Mouse (Mus musculus): ENCODE results near the gene Nubp2. TPM values are rescaled to one million over a fixed set of nuclear protein-coding genes. Genes with fewer than 3 reads are reported as not detected.

The Nubp2 gene
- total and polyA plus RNA-seq, 3 experiments: 17.8 to 22.7 (median 18.2) TPM

DNA sequence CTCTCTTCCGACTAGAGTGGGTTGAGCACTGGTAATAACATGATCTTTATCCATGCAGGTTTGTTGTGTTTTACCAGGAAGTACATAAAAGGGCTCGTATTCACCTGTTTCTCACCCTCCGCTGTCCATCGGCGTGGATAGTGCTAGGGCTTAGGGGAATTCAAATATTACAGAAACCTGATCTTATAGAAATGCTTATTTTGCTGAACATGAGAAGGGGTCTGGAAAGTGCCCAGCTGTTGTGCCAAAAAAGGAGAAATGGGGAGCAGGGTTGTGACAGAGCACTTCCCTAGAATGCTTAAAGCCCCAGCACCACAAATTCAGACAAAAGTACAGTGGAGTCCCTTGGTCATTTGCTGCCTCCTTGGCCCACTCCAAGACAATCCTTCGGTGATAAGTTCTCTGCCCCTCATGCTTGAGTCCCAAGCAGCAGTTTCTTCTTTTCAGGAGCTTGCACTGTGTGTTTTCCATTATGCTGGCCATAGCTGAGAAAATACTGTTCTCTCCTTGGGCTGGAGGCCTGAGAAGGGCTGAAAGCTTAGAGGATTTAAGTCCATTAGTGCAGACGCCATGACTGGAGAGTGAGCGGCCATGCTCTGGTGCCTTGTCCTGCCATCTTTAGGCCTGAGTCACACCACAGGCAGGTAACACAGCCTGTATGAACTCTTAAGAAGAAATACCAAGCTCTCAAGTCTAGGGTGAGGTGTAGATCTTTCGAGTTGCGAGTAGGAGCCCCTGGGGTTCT is 34.6 kb downstream of the Nubp2 start:
- no peak for DNase-seq
- Histone ChIP-seq H3K79me2 (replicated peaks; ENCODE audit: control insufficient read depth, insufficient read depth, low read length) (no peaks in the 10 kb centered on the region), H3K27ac (no peak overlapping the region; the same call in 1 of the 2 replicates), H3K4me1 (ENCODE audit: control insufficient read depth, insufficient read depth, low read length) (peaks cover 2% of the 10 kb centered on the region), H3K9ac (ENCODE audit: low read depth, low read length) (peak overlapping the region; percentile 71; the same call in 1 of the 2 replicates), H3K36me3 (ENCODE audit: control insufficient read depth, insufficient read depth, low read length) (no peaks in the 10 kb centered on the region), H3K4me3 (peak overlapping the region; percentile 62), H3K27me3 (ENCODE audit: control insufficient read depth, insufficient read depth, low read length) (no peaks in the 10 kb centered on the region)
- intact Hi-C loops (cut with DNase I): loop anchor here (2.0 kb wide), 1 partner anchor 33 kb away; no protein-coding TSS in a partner anchor
- WGBS: 81% methylated on average over 10 of the region's 10 CpGs
- TF ChIP-seq CTCF (IDR thresholded peaks at IDR 0.05): no peak

DNA sequence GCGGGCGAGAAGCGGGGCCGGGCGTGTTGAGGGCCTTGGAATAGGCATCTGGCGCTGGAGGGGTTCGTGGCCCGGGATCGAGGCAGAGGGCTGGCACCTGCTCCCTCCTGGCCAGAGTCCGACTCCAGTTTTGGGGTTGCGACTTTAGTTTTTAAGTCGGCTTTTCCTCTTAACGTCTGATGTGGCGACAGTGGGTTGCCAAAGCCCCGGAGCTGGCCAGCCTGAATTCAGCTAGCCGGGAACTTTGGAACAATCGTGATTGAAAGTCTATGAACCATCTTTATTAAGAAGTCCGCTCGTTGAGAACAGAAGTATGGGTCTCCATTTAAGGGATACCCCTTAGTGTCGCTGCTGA is 35.4 kb downstream of the Nubp2 start:
- TF ChIP-seq EP300 (IDR thresholded peaks at IDR 0.05; ENCODE audit: insufficient read depth, low read depth, low read length) (no peak), POLR2A (IDR thresholded peaks at IDR 0.05; ENCODE audit: insufficient read depth, low read depth, low read length) (no peak), CTCF (IDR thresholded peaks at IDR 0.05) (no peak; the same call in 1 of the 2 replicates)
- H3K36me3 ChIP-seq (ENCODE audit: control insufficient read depth, insufficient read depth, low read length): no peaks in the 10 kb centered on the region
- peak overlapping the region; percentile 71 for H3K9ac ChIP-seq (ENCODE audit: low read depth, low read length)
- H3K27me3 ChIP-seq (ENCODE audit: control insufficient read depth, insufficient read depth, low read length): no peaks in the 10 kb centered on the region
- intact Hi-C loops (cut with DNase I): loop anchor here (2.0 kb wide), 1 partner anchor 34 kb away; no protein-coding TSS in a partner anchor
- no peaks in the 10 kb centered on the region for H3K79me2 ChIP-seq (replicated peaks; ENCODE audit: control insufficient read depth, insufficient read depth, low read length)
- 1% methylated on average over 20 of the region's 20 CpGs for WGBS
- peaks cover 2% of the 10 kb centered on the region for H3K4me1 ChIP-seq (ENCODE audit: control insufficient read depth, insufficient read depth, low read length)
- DNase-seq: no peak
- H3K4me3 ChIP-seq: peak overlapping the region; percentile 62
- peak overlapping the region; percentile 87 for H3K27ac ChIP-seq

DNA sequence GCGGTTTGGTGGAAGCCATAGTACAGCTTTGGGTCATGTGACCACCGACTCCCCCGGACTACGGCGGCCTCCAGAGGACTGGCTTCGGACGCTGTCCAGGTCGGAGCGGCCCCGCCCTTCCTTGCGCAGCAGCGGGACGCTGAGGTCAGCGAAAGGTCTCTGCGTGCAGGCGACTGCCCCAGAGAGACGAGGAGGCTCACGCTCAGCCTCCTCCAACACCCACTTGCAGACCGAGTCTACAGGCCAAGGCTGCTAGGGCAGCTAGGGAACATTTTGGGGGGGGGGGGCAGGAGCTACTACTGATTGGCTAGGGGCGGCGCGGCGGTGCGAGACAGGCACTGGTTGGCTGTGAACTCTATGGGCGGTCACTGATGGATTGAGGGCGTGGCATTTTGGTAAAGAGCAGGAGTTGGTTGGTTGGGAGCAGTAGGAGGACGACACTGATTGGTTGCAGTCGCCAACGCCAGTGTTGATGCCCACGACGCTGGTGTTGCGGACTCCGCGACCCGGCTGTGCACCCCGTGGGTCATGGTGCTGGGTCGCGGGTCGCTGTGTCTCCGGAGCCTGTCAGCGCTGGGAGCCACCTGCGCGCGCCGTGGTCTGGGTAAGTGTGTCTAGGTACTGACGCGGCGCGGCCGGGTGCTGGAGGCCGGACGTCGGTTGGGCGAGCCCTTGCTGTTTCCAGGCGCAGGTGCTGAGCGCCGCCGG is 35.9 kb downstream of the Nubp2 start, which contains the start of gene Fahd1:
Fahd1 (minus strand) TSS at position 300 of the 708 bp plus-strand sequence.
- Histone ChIP-seq H3K9ac (ENCODE audit: low read depth, low read length) (peak within 1 kb of the TSS; percentile 74), H3K4me1 (ENCODE audit: control insufficient read depth, insufficient read depth, low read length) (peaks cover 2% of the 10 kb centered on the region), H3K27ac (peak within 1 kb of the TSS; percentile 87), H3K36me3 (ENCODE audit: control insufficient read depth, insufficient read depth, low read length) (no peaks in the 10 kb centered on the region), H3K27me3 (ENCODE audit: control insufficient read depth, insufficient read depth, low read length) (no peaks in the 10 kb centered on the region), H3K79me2 (replicated peaks; ENCODE audit: control insufficient read depth, insufficient read depth, low read length) (no peaks in the 10 kb centered on the region), H3K4me3 (peak within 1 kb of the TSS; percentile 62)
- WGBS: under 1% methylated on average over 58 of the region's 58 CpGs
- peak; percentile 95 to 97 for DNase-seq
- TF ChIP-seq POLR2A (IDR thresholded peaks at IDR 0.05; ENCODE audit: insufficient read depth, low read depth, low read length): peak; percentile 73
- TF ChIP-seq CTCF (IDR thresholded peaks at IDR 0.05): peak; percentile 37; the same call in 1 of the 2 replicates
- peak; percentile 16; the same call in 1 of the 2 replicates for TF ChIP-seq EP300 (IDR thresholded peaks at IDR 0.05; ENCODE audit: insufficient read depth, low read depth, low read length)
- intact Hi-C loops (cut with DNase I): loop anchor here (2.0 kb wide), 1 partner anchor 35 kb away; no protein-coding TSS in a partner anchor

DNA sequence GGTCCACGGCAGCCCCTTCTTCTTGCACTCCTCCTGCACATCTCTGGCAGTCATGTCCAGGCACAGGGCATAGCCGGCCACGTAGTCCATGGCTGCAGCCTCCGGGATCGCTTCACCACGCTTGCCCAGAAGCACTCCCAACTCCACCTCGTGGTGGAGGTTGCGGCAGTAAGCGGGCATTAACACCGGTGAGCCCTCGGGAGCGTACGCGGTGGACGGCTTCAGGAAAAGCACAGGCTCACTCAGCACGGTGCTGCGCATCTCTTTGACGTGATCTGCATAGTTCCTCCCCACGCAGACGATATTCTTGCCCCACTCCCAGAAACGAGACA is 36.5 kb downstream of the Nubp2 start:
- H3K27me3 ChIP-seq (ENCODE audit: control insufficient read depth, insufficient read depth, low read length): no peaks in the 10 kb centered on the region
- no peak for DNase-seq
- no peaks in the 10 kb centered on the region for H3K79me2 ChIP-seq (replicated peaks; ENCODE audit: control insufficient read depth, insufficient read depth, low read length)
- H3K9ac ChIP-seq (ENCODE audit: low read depth, low read length): peak overlapping the region; percentile 74
- intact Hi-C loops (cut with DNase I): loop anchor here (2.0 kb wide), 1 partner anchor 35 kb away; no protein-coding TSS in a partner anchor
- peak overlapping the region; percentile 87 for H3K27ac ChIP-seq
- H3K36me3 ChIP-seq (ENCODE audit: control insufficient read depth, insufficient read depth, low read length): no peaks in the 10 kb centered on the region
- peak overlapping the region; percentile 62 for H3K4me3 ChIP-seq
- WGBS: under 1% methylated on average over 21 of the region's 21 CpGs
- peaks cover 2% of the 10 kb centered on the region for H3K4me1 ChIP-seq (ENCODE audit: control insufficient read depth, insufficient read depth, low read length)
- TF ChIP-seq EP300 (IDR thresholded peaks at IDR 0.05; ENCODE audit: insufficient read depth, low read depth, low read length) (peak; percentile 38; the same call in 1 of the 2 replicates), CTCF (IDR thresholded peaks at IDR 0.05) (peak; percentile 60), POLR2A (IDR thresholded peaks at IDR 0.05; ENCODE audit: insufficient read depth, low read depth, low read length) (no peak; the same call in 1 of the 2 replicates)

DNA sequence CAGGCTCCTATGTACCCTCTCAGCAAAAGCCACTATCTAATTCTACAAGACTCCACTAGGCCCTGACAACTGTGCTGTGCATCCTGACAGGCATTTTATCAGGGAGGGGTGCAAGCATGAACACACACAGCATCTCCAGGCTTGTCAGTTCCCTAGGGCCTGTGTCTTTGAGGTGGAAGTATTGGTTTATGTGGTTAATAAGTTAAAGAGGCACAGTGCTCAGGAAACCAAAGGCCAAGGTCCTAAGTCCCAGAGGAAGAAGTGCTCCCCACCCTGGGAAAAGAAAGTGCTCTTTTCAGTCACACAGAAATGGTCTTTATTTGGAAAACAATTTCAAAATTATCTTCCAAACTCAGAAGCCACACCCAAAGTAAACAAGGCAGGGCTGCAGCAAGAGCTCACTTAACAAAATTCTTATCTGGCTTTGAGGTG is 37.5 kb downstream of the Nubp2 start:
- H3K36me3 ChIP-seq (ENCODE audit: control insufficient read depth, insufficient read depth, low read length): no peaks in the 10 kb centered on the region
- peak overlapping the region; percentile 62 for H3K4me3 ChIP-seq
- H3K4me1 ChIP-seq (ENCODE audit: control insufficient read depth, insufficient read depth, low read length): peaks cover 2% of the 10 kb centered on the region
- no peak for TF ChIP-seq EP300 (IDR thresholded peaks at IDR 0.05; ENCODE audit: insufficient read depth, low read depth, low read length)
- TF ChIP-seq CTCF (IDR thresholded peaks at IDR 0.05): no peak
- TF ChIP-seq POLR2A (IDR thresholded peaks at IDR 0.05; ENCODE audit: insufficient read depth, low read depth, low read length): no peak
- no peaks in the 10 kb centered on the region for H3K79me2 ChIP-seq (replicated peaks; ENCODE audit: control insufficient read depth, insufficient read depth, low read length)
- no peak for DNase-seq
- peak overlapping the region; percentile 87 for H3K27ac ChIP-seq
- peak overlapping the region; percentile 54 for H3K9ac ChIP-seq (ENCODE audit: low read depth, low read length)
- no peaks in the 10 kb centered on the region for H3K27me3 ChIP-seq (ENCODE audit: control insufficient read depth, insufficient read depth, low read length)
- intact Hi-C loops (cut with DNase I): no loop called here

Measured in heart, adult 2 months (tissue).